Mouse (Mus musculus) embryonic fibroblast, embryonic 13.5 days (primary cell): ENCODE measurements at regions not wholly inside any gene's neighbourhood (a gene's known extent, or its start where the extent isn't known, plus 50 kb on each side); places are given as distances from the start of the nearest gene placed in this dataset.

ENCODE experiments used
- CTCF ChIP-seq: IDR thresholded peaks from 2 replicates; pipeline ENCODE4 v1.5.1; 2011; ENCODE audit warnings: mild to moderate bottlenecking, control low read depth, low read length, moderate library complexity, borderline replicate concordance; ENCODE audit not compliant: insufficient read depth
- POLR2A ChIP-seq: IDR thresholded peaks from 2 replicates; pipeline ENCODE4 v1.6.1; 2011; ENCODE audit warnings: low read depth, mild to moderate bottlenecking, control low read depth, low read length, moderate library complexity

DNA sequence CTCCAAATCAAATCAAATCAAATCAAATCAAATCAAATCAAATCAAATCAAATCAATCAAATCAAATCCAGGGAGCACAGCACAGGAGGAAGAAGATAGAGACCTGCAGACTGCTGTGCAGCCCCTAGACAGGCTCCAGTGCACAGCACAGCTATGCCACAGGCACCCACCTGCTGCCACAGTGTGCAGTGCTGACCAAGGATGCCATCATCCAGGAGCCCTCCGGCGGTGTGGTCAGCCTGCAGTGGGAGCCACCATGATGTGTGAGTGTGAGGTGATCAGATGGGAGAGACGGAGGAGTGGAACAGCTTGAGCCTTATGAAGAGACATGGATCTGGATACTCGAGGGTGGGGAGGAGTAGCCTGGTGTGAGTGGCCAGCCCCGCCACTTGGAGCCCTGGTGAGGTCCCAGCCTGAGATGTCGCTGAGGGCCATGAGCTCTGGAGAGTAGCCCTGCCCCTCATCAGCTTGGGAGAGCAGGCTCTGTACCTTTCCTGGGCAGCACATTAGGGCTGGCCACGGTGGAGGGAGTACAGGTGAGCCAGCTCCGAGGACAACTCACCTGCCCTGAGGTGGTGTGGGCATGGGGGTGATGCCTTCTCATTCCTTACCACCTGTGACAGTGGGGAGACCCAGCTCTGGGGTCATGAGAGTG is 252.4 kb downstream of the Dact1 start:
- TF ChIP-seq CTCF = no peak
- no peak for TF ChIP-seq POLR2A
